Mouse (Mus musculus) urinary bladder, adult 18-20 months (tissue): ENCODE measurements at regions not wholly inside any gene's neighbourhood (a gene's known extent, or its start where the extent isn't known, plus 50 kb on each side); places are given as distances from the start of the nearest gene placed in this dataset.
"Not testable (repeated sequence)": the region's sequence is repeated elsewhere in the genome, so short reads cannot be mapped to it uniquely, and the experiment has no call there.

Experiments
- DNase-seq, 2 experiments: peaks; one replicate each; pipeline ENCODE4 v3.0.0; 2022; ENCODE audit warnings: low spot score in 2 of 2, mixed read lengths in 2 of 2

- DNase-seq = no peak
Observed at GRCm38 (mm10) chrX:50675356-50675755, 165.5 kb upstream of the Stk26 start.

- DNase-seq = peak; percentile 8 to 12
Observed at GRCm38 (mm10) chrX:50657835-50658565, 182.8 kb upstream of the Stk26 start.

- no peak for DNase-seq
Observed at GRCm38 (mm10) chrX:50657180-50657834, 183.5 kb upstream of the Stk26 start.

GRCm38 (mm10) chrX:50655380-50655779 is 185.5 kb upstream of the Stk26 start:
- DNase-seq = not testable (repeated sequence)

- no peak for DNase-seq
Observed at GRCm38 (mm10) chrX:50641347-50641746, 199.5 kb upstream of the Stk26 start.

GRCm38 (mm10) chrX:50635634-50636033 is 205.2 kb upstream of the Stk26 start:
- no peak for DNase-seq

- DNase-seq = peak; percentile 54 to 79
Observed at GRCm38 (mm10) chrX:50634842-50635615, 205.8 kb upstream of the Stk26 start.

- DNase-seq = no peak
Observed at GRCm38 (mm10) chrX:50632536-50632935, 204.2 kb upstream of the Olfr1324 start.

GRCm38 (mm10) chrX:50625336-50625735 is 197.0 kb upstream of the Olfr1324 start:
- no peak for DNase-seq

- DNase-seq = peak in 1 of 2 experiments; percentile 70
Observed at GRCm38 (mm10) chrX:50622984-50623455, 194.7 kb upstream of the Olfr1324 start.

- DNase-seq = no peak
Observed at GRCm38 (mm10) chrX:50620909-50621308, 192.6 kb upstream of the Olfr1324 start.

- peak in 1 of 2 experiments; percentile 82 for DNase-seq
Observed at GRCm38 (mm10) chrX:50619919-50620318, 191.6 kb upstream of the Olfr1324 start.

GRCm38 (mm10) chrX:50618936-50619335 is 190.6 kb upstream of the Olfr1324 start:
- DNase-seq = no peak

- peak in 1 of 2 experiments; percentile 87 for DNase-seq
Observed at GRCm38 (mm10) chrX:50616920-50617319, 188.6 kb upstream of the Olfr1324 start.

GRCm38 (mm10) chrX:50614874-50615273 is 186.6 kb upstream of the Olfr1324 start:
- peak in 1 of 2 experiments; percentile 80 for DNase-seq

GRCm38 (mm10) chrX:50614367-50614766 is 186.1 kb upstream of the Olfr1324 start:
- DNase-seq = peak in 1 of 2 experiments; percentile 66

- DNase-seq = peak in 1 of 2 experiments; percentile 84
Observed at GRCm38 (mm10) chrX:50611765-50612591, 183.7 kb upstream of the Olfr1324 start.

- DNase-seq = not testable (repeated sequence)
Observed at GRCm38 (mm10) chrX:50608141-50608540, 179.8 kb upstream of the Olfr1324 start.

- DNase-seq = peak in 1 of 2 experiments; percentile 77
Observed at GRCm38 (mm10) chrX:50607636-50608035, 179.3 kb upstream of the Olfr1324 start.

- DNase-seq = peak in 1 of 2 experiments; percentile 82
Observed at GRCm38 (mm10) chrX:50605517-50605916, 177.2 kb upstream of the Olfr1324 start.

GRCm38 (mm10) chrX:50604995-50605394 is 176.7 kb upstream of the Olfr1324 start:
- peak in 1 of 2 experiments; percentile 75 for DNase-seq
